Mouse (Mus musculus) forebrain, embryonic 11.5 days (tissue): ENCODE measurements at regions not wholly inside any gene's neighbourhood (a gene's known extent, or its start where the extent isn't known, plus 50 kb on each side); places are given as distances from the start of the nearest gene placed in this dataset.

Experiments
- ATAC-seq: fragments of 200-750 bp; cut with Nextera tagmentation; replicated peaks from 2 replicates; pipeline ENCODE4 v1.8.0; 2017; ENCODE audit warnings: moderate TSS enrichment; ENCODE audit not compliant: low FRiP score
- DNase-seq: peaks from one replicate; pipeline ENCODE4 v3.0.0-alpha.2; 2017; ENCODE audit warnings: low spot score
- H3K27ac ChIP-seq: fragments of 300-500 bp; sonication (generic); 2 replicates; pipeline ENCODE4 v1.5.1; 2014; ENCODE audit warnings: low read depth, low read length
- H3K27me3 ChIP-seq: fragments of 300-500 bp; sonication (generic); 2 replicates; pipeline ENCODE4 v1.6.1; 2014; ENCODE audit warnings: mild to moderate bottlenecking, low read length, mixed read lengths; ENCODE audit not compliant: control insufficient read depth, insufficient read depth
- H3K36me3 ChIP-seq: fragments of 300-500 bp; sonication (generic); 2 replicates; pipeline ENCODE4 v1.6.1; 2014; ENCODE audit warnings: mild to moderate bottlenecking, low read length, moderate library complexity, mixed read lengths; ENCODE audit not compliant: control insufficient read depth, insufficient read depth
- H3K4me1 ChIP-seq: fragments of 300-500 bp; sonication (generic); replicated peaks from 2 replicates; pipeline ENCODE4 v1.6.1; 2014; ENCODE audit warnings: low read length, mixed read lengths; ENCODE audit not compliant: control insufficient read depth, insufficient read depth
- H3K4me2 ChIP-seq: fragments of 300-500 bp; sonication (generic); 2 replicates; pipeline ENCODE4 v1.6.1; 2014; ENCODE audit warnings: low read depth, mild to moderate bottlenecking, low read length, moderate library complexity, mixed read lengths; ENCODE audit not compliant: severe bottlenecking
- H3K4me3 ChIP-seq: fragments of 300-500 bp; sonication (generic); 2 replicates; pipeline ENCODE4 v1.5.1; 2014; ENCODE audit warnings: low read depth, low read length
- H3K9ac ChIP-seq: fragments of 300-500 bp; sonication (generic); 2 replicates; pipeline ENCODE4 v1.6.1; 2014; ENCODE audit warnings: low read length
- H3K9me3 ChIP-seq: fragments of 300-500 bp; sonication (generic); 2 replicates; pipeline ENCODE4 v1.6.1; 2016; ENCODE audit warnings: low read length, mixed read lengths; ENCODE audit not compliant: control insufficient read depth
- WGBS: fragments of 180-500 bp; shearing (Covaris S2); extraction: QIAGEN DNeasy Blood & Tissue Kit; methylation state at CpG from one replicate; pipeline ENCODE4 v1.1.7; 2014; 5-methylcytosine and 5-hydroxymethylcytosine counted together

- H3K4me3 ChIP-seq = no peak overlapping the region
- no peak for ATAC-seq
- H3K9me3 ChIP-seq = no peaks in the 10 kb centered on the region
- no peak overlapping the region for H3K27ac ChIP-seq
- WGBS = 40% methylated on average over 7 of the region's 7 CpGs
- H3K4me2 ChIP-seq = no peak overlapping the region
- H3K4me1 ChIP-seq = no peaks in the 10 kb centered on the region
- no peak overlapping the region for H3K9ac ChIP-seq
- H3K36me3 ChIP-seq = no peaks in the 10 kb centered on the region
- H3K27me3 ChIP-seq = no peaks in the 10 kb centered on the region
- peak; percentile 43 for DNase-seq
Observed at GRCm38 (mm10) chr17:48847890-48848289, 84.3 kb upstream of the Lrfn2 start.

GRCm38 (mm10) chr17:48850910-48851309 is 81.3 kb upstream of the Lrfn2 start:
- Histone ChIP-seq H3K4me1 (no peaks in the 10 kb centered on the region), H3K36me3 (no peaks in the 10 kb centered on the region), H3K27ac (no peak overlapping the region), H3K4me3 (no peak overlapping the region), H3K4me2 (no peak overlapping the region), H3K9me3 (no peaks in the 10 kb centered on the region), H3K27me3 (no peaks in the 10 kb centered on the region), H3K9ac (no peak overlapping the region)
- ATAC-seq = no peak
- peak; percentile 43 for DNase-seq

- 57% methylated on average over 6 of the region's 6 CpGs for WGBS
- Histone ChIP-seq H3K4me1 (no peaks in the 10 kb centered on the region), H3K4me2 (no peak overlapping the region), H3K36me3 (no peaks in the 10 kb centered on the region), H3K4me3 (no peak overlapping the region), H3K9me3 (no peaks in the 10 kb centered on the region), H3K27ac (no peak overlapping the region), H3K27me3 (no peaks in the 10 kb centered on the region), H3K9ac (no peak overlapping the region)
- peak; percentile 68 for DNase-seq
- ATAC-seq = no peak
Observed at GRCm38 (mm10) chr17:48858891-48859290, 73.3 kb upstream of the Lrfn2 start.

- Histone ChIP-seq H3K9me3 (no peaks in the 10 kb centered on the region), H3K4me1 (no peaks in the 10 kb centered on the region), H3K4me3 (no peak overlapping the region), H3K4me2 (no peak overlapping the region), H3K9ac (no peak overlapping the region), H3K27me3 (no peaks in the 10 kb centered on the region), H3K36me3 (no peaks in the 10 kb centered on the region), H3K27ac (no peak overlapping the region)
- DNase-seq (no peak), ATAC-seq (no peak)
- 70% methylated on average over 6 of the region's 6 CpGs for WGBS
Observed at GRCm38 (mm10) chr17:48870443-48870842, 61.7 kb upstream of the Lrfn2 start.

- H3K36me3 ChIP-seq = no peaks in the 10 kb centered on the region
- H3K9me3 ChIP-seq = no peaks in the 10 kb centered on the region
- no peak for DNase-seq
- no peak overlapping the region for H3K4me2 ChIP-seq
- H3K27ac ChIP-seq = no peak overlapping the region
- H3K4me1 ChIP-seq = no peaks in the 10 kb centered on the region
- no peak overlapping the region for H3K9ac ChIP-seq
- WGBS = 82% methylated on average over 8 of the region's 8 CpGs
- H3K4me3 ChIP-seq = no peak overlapping the region
- no peak for ATAC-seq
- H3K27me3 ChIP-seq = no peaks in the 10 kb centered on the region
Observed at GRCm38 (mm10) chr17:48877505-48877904, 54.7 kb upstream of the Lrfn2 start.

- H3K27me3 ChIP-seq = no peaks in the 10 kb centered on the region
- H3K27ac ChIP-seq = no peak overlapping the region
- H3K9me3 ChIP-seq = no peaks in the 10 kb centered on the region
- H3K9ac ChIP-seq = no peak overlapping the region
- H3K4me1 ChIP-seq = no peaks in the 10 kb centered on the region
- H3K4me3 ChIP-seq = no peak overlapping the region
- H3K36me3 ChIP-seq = no peaks in the 10 kb centered on the region
- ATAC-seq = no peak
- no peak overlapping the region for H3K4me2 ChIP-seq
- no peak for DNase-seq
- 89% methylated on average over 3 of the region's 3 CpGs for WGBS
Observed at GRCm38 (mm10) chr17:48880590-48880989, 51.6 kb upstream of the Lrfn2 start.

GRCm38 (mm10) chr17:48881946-48882345 is 50.2 kb upstream of the Lrfn2 start:
- H3K4me1 ChIP-seq = no peaks in the 10 kb centered on the region
- no peak overlapping the region for H3K9ac ChIP-seq
- H3K9me3 ChIP-seq = no peaks in the 10 kb centered on the region
- 87% methylated on average over 5 of the region's 5 CpGs for WGBS
- no peak for ATAC-seq
- H3K27ac ChIP-seq = no peak overlapping the region
- no peak overlapping the region for H3K4me3 ChIP-seq
- no peaks in the 10 kb centered on the region for H3K36me3 ChIP-seq
- H3K4me2 ChIP-seq = no peak overlapping the region
- DNase-seq = no peak
- H3K27me3 ChIP-seq = no peaks in the 10 kb centered on the region
